Mouse (Mus musculus) CD8-positive naive resting alpha-beta T cell, adult 57 days (primary cell): ENCODE results near the gene Slc37a2. TPM values are rescaled to one million over a fixed set of nuclear protein-coding genes. Genes with fewer than 3 reads are reported as not detected.

Source experiments
- total RNA-seq: library from RNA; stranded (reverse); gene quantifications from one replicate; pipeline ENCODE4 v1.2.4, GENCODE M21; 2023

The Slc37a2 gene
- 2.8 TPM for total RNA-seq

DNA sequence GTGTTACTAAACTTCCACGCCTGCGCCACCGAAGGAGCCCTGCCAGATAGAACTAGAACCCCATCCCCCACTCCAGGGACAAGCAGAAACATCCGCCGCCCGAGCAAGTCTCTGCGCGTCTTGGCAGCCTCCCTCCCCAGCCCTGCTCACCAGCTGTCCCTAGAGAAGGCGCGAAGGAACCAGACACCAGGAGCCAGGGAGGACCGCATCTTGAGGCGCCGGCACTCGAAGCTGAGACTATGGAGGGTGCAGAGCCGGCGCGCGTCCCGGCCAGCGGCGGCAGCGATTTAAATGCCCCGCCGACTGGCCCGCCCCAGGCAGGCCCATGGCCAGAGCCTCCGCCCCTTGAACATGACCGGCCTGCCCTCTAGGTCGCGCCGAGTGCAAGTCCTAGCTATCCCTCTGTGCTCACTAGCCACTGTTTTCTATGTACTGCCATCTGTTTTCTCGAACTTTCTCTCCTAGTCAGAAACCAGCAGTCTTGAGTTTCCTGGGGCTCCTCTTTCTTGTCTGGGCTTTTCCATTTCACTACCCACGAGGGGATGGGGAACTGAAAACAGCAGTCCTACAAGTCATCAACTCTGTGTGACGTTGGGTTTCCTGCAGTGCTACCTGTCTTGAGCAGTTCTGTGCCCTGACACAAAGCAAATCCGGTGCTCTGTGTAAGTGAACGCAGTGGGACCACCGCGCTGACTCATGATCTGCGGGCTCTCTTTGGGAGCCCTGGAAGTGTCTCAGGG lies at the start of gene Slc37a2:
Gene Slc37a2 (minus strand): TSS at position 590 of the 740 bp plus-strand sequence.

DNA sequence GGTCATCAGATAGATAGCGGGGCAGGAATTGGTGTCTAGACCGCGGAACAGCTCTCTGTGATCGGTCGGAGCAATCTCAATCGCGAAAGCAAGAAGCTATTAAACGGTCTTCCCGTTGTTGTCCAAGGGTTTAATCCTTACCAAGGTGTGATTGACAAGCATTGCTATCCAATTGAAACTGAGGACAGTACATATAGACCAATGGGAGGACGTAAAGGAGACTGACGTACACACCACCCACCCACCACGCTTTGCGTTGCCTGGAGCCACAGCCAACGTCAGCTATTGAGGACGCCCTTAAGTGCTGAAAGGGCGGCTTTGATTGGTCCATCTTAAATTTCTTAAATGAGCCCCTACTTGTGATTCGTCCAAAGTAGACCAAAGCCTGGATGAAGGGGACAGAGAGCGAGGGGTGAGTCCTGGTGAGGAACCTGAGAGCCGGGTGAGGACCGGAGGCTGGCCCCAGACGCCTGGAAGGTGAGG lies 47.6 kb downstream of the Slc37a2 start, which contains the start of gene Tmem218:
Gene Tmem218 (plus strand): TSS at position 295 of the 483 bp plus-strand sequence.

Other genes with a start within 250 kb of the Slc37a2 start
- gene Pknox2, start 108.3 kb downstream of the Slc37a2 start, total RNA-seq, result not detected
- 1.5 TPM for gene Tmem218, start 47.5 kb downstream of the Slc37a2 start, total RNA-seq
- gene Ccdc15, start 92.7 kb upstream of the Slc37a2 start, total RNA-seq, result 13.9 TPM
- gene Hepacam, start 111.6 kb upstream of the Slc37a2 start, total RNA-seq, result not detected
- not detected for gene Robo4, start 146.2 kb upstream of the Slc37a2 start, total RNA-seq
- not detected for gene Robo3, start 177.5 kb upstream of the Slc37a2 start, total RNA-seq
- gene Msantd2, start 233.6 kb upstream of the Slc37a2 start, total RNA-seq, result 59.9 TPM